Mouse (Mus musculus): ENCODE measurements around the gene Ptger1.

DNA sequence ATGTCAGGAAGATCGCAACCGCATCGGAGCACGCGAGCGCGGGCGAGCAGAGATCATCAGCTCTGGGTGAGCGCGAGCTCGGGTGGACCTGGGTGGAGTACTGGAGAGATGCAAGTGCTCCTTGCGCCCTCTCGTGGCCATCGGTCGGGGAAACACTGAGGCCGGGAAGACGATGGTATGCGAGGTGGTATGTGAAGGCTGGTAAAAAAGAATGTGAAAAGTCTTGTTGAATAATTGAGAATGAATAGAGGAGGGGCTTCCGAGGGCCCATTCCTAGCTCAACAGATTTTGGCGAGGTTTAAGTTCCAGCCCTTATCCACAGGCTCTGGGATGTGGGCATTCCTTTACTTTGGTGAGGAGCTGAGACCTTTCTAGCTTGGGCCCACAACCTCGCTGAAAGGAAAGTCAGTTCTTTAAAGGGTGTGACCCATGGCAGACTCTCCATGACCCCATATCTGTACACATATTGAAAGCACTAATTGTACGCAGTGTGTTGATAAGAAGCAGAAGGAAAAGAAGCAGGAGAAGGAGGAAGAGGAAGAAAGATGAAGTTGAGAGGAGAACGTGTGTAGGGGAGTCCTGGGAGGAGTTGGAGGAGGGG, 44.0 kb upstream of the Ptger1 start:
- peak; percentile 83 for TF ChIP-seq CTCF (IDR thresholded peaks at IDR 0.05; ENCODE audit: low read depth, low read length)
- no peak for TF ChIP-seq POLR2A (IDR thresholded peaks at IDR 0.05; ENCODE audit: borderline replicate concordance, low read depth, low read length)
